Mouse (Mus musculus): ENCODE measurements around the gene Fstl4. TPM values are rescaled to one million over a fixed set of nuclear protein-coding genes. Genes with fewer than 3 reads are reported as not detected.

Gene Fstl4
- polyA plus RNA-seq, 1 experiment from 2014 or later: 7.2 TPM

- Histone ChIP-seq H3K27me3 (ENCODE audit: control insufficient read depth, insufficient read depth, low read length) (no peaks in the 10 kb centered on the region), H3K36me3 (ENCODE audit: control insufficient read depth, insufficient read depth, low read length) (no peaks in the 10 kb centered on the region), H3K4me3 (replicated peaks; ENCODE audit: low read depth, low read length) (no peak overlapping the region), H3K9ac (replicated peaks; ENCODE audit: low read length) (no peak overlapping the region), H3K4me2 (ENCODE audit: low read length) (no peak overlapping the region), H3K4me1 (ENCODE audit: control insufficient read depth, insufficient read depth, low read length) (no peaks in the 10 kb centered on the region), H3K9me3 (ENCODE audit: control insufficient read depth, low read length) (no peaks in the 10 kb centered on the region), H3K27ac (replicated peaks; ENCODE audit: low read depth, low read length) (no peak overlapping the region)
- DNase-seq (peak; percentile 73), ATAC-seq (ENCODE audit: low FRiP score, low TSS enrichment) (no peak)
- WGBS: 44% methylated on average over 7 of the region's 7 CpGs
Observed at GRCm38 (mm10) chr11:52910788-52911187, 146.4 kb downstream of the Fstl4 start.

GRCm38 (mm10) chr11:52914431-52914830 lies 150.0 kb downstream of the Fstl4 start:
- H3K4me1 ChIP-seq (ENCODE audit: control insufficient read depth, insufficient read depth, low read length): peaks cover 3% of the 10 kb centered on the region; the same call in 1 of the 2 replicates
- H3K36me3 ChIP-seq (ENCODE audit: control insufficient read depth, insufficient read depth, low read length): no peaks in the 10 kb centered on the region
- no peak overlapping the region for H3K4me3 ChIP-seq (replicated peaks; ENCODE audit: low read depth, low read length)
- ATAC-seq (ENCODE audit: low FRiP score, low TSS enrichment): no peak
- 78% methylated on average over 6 of the region's 6 CpGs for WGBS
- no peak overlapping the region for H3K9ac ChIP-seq (replicated peaks; ENCODE audit: low read length)
- H3K9me3 ChIP-seq (ENCODE audit: control insufficient read depth, low read length): no peaks in the 10 kb centered on the region
- H3K27me3 ChIP-seq (ENCODE audit: control insufficient read depth, insufficient read depth, low read length): no peaks in the 10 kb centered on the region
- H3K4me2 ChIP-seq (ENCODE audit: low read length): no peak overlapping the region
- no peak for DNase-seq
- H3K27ac ChIP-seq (replicated peaks; ENCODE audit: low read depth, low read length): no peak overlapping the region

GRCm38 (mm10) chr11:52915648-52916047 lies 151.2 kb downstream of the Fstl4 start:
- Histone ChIP-seq H3K27me3 (ENCODE audit: control insufficient read depth, insufficient read depth, low read length) (no peaks in the 10 kb centered on the region), H3K4me2 (ENCODE audit: low read length) (no peak overlapping the region), H3K36me3 (ENCODE audit: control insufficient read depth, insufficient read depth, low read length) (no peaks in the 10 kb centered on the region), H3K27ac (replicated peaks; ENCODE audit: low read depth, low read length) (no peak overlapping the region), H3K9me3 (ENCODE audit: control insufficient read depth, low read length) (no peaks in the 10 kb centered on the region), H3K9ac (replicated peaks; ENCODE audit: low read length) (no peak overlapping the region), H3K4me1 (ENCODE audit: control insufficient read depth, insufficient read depth, low read length) (peaks cover 9% of the 10 kb centered on the region), H3K4me3 (replicated peaks; ENCODE audit: low read depth, low read length) (no peak overlapping the region)
- DNase-seq: no peak
- 92% methylated on average over 2 of the region's 2 CpGs for WGBS
- no peak for ATAC-seq (ENCODE audit: low FRiP score, low TSS enrichment)

- ATAC-seq (ENCODE audit: low FRiP score, low TSS enrichment): peak; percentile 27; the same call in 1 of the 2 replicates
- Histone ChIP-seq H3K27ac (replicated peaks; ENCODE audit: low read depth, low read length) (no peak overlapping the region), H3K4me2 (ENCODE audit: low read length) (no peak overlapping the region)
Observed at GRCm38 (mm10) chr11:52919231-52919960, 155.0 kb downstream of the Fstl4 start.

GRCm38 (mm10) chr11:52924196-52924595 lies 159.8 kb downstream of the Fstl4 start:
- Histone ChIP-seq H3K9ac (replicated peaks; ENCODE audit: low read length) (no peak overlapping the region), H3K27ac (replicated peaks; ENCODE audit: low read depth, low read length) (no peak overlapping the region), H3K4me1 (ENCODE audit: control insufficient read depth, insufficient read depth, low read length) (peaks cover 9% of the 10 kb centered on the region), H3K27me3 (ENCODE audit: control insufficient read depth, insufficient read depth, low read length) (no peaks in the 10 kb centered on the region), H3K4me2 (ENCODE audit: low read length) (no peak overlapping the region), H3K36me3 (ENCODE audit: control insufficient read depth, insufficient read depth, low read length) (no peaks in the 10 kb centered on the region), H3K9me3 (ENCODE audit: control insufficient read depth, low read length) (no peaks in the 10 kb centered on the region), H3K4me3 (replicated peaks; ENCODE audit: low read depth, low read length) (no peak overlapping the region)
- 84% methylated on average over 2 of the region's 2 CpGs for WGBS
- DNase-seq (no peak), ATAC-seq (ENCODE audit: low FRiP score, low TSS enrichment) (no peak)

More at GRCm38 (mm10) chr11:52919231-52919960, 155.0 kb downstream of the Fstl4 start:
- Histone ChIP-seq H3K9ac (replicated peaks; ENCODE audit: low read length) (no peak overlapping the region), H3K36me3 (ENCODE audit: control insufficient read depth, insufficient read depth, low read length) (no peaks in the 10 kb centered on the region), H3K9me3 (ENCODE audit: control insufficient read depth, low read length) (no peaks in the 10 kb centered on the region), H3K27me3 (ENCODE audit: control insufficient read depth, insufficient read depth, low read length) (no peaks in the 10 kb centered on the region), H3K4me1 (ENCODE audit: control insufficient read depth, insufficient read depth, low read length) (peaks cover 9% of the 10 kb centered on the region), H3K4me3 (replicated peaks; ENCODE audit: low read depth, low read length) (no peak overlapping the region)
- 34% methylated on average over 15 of the region's 15 CpGs for WGBS
- peak; percentile 75 for DNase-seq

- no peaks in the 10 kb centered on the region for H3K36me3 ChIP-seq (ENCODE audit: control insufficient read depth, insufficient read depth, low read length)
- ATAC-seq (ENCODE audit: low FRiP score, low TSS enrichment) (no peak), DNase-seq (no peak)
- 95% methylated on average over 4 of the region's 4 CpGs for WGBS
- no peak overlapping the region for H3K27ac ChIP-seq (replicated peaks; ENCODE audit: low read depth, low read length)
- no peak overlapping the region for H3K4me2 ChIP-seq (ENCODE audit: low read length)
- H3K9me3 ChIP-seq (ENCODE audit: control insufficient read depth, low read length): no peaks in the 10 kb centered on the region
- H3K9ac ChIP-seq (replicated peaks; ENCODE audit: low read length): no peak overlapping the region
- H3K4me3 ChIP-seq (replicated peaks; ENCODE audit: low read depth, low read length): no peak overlapping the region
- H3K4me1 ChIP-seq (ENCODE audit: control insufficient read depth, insufficient read depth, low read length): no peaks in the 10 kb centered on the region
- no peaks in the 10 kb centered on the region for H3K27me3 ChIP-seq (ENCODE audit: control insufficient read depth, insufficient read depth, low read length)
Observed at GRCm38 (mm10) chr11:52928321-52928720, 163.9 kb downstream of the Fstl4 start.

GRCm38 (mm10) chr11:52939336-52940070 lies 175.1 kb downstream of the Fstl4 start:
- Histone ChIP-seq H3K9me3 (ENCODE audit: control insufficient read depth, low read length) (no peaks in the 10 kb centered on the region), H3K4me2 (ENCODE audit: low read length) (no peak overlapping the region), H3K4me3 (replicated peaks; ENCODE audit: low read depth, low read length) (no peak overlapping the region), H3K4me1 (ENCODE audit: control insufficient read depth, insufficient read depth, low read length) (peaks cover 11% of the 10 kb centered on the region; the same call in 1 of the 2 replicates), H3K27ac (replicated peaks; ENCODE audit: low read depth, low read length) (no peak overlapping the region; the same call in 1 of the 2 replicates), H3K36me3 (ENCODE audit: control insufficient read depth, insufficient read depth, low read length) (no peaks in the 10 kb centered on the region), H3K9ac (replicated peaks; ENCODE audit: low read length) (no peak overlapping the region), H3K27me3 (ENCODE audit: control insufficient read depth, insufficient read depth, low read length) (no peaks in the 10 kb centered on the region)
- ATAC-seq (ENCODE audit: low FRiP score, low TSS enrichment) (no peak), DNase-seq (no peak)
- 79% methylated on average over 12 of the region's 12 CpGs for WGBS

GRCm38 (mm10) chr11:52942967-52943366 lies 178.5 kb downstream of the Fstl4 start:
- WGBS: 89% methylated on average over 6 of the region's 6 CpGs
- DNase-seq: no peak

More at GRCm38 (mm10) chr11:52942967-52943366, 178.5 kb downstream of the Fstl4 start:
- ATAC-seq (ENCODE audit: low FRiP score, low TSS enrichment): no peak
- Histone ChIP-seq H3K36me3 (ENCODE audit: control insufficient read depth, insufficient read depth, low read length) (no peaks in the 10 kb centered on the region), H3K4me2 (ENCODE audit: low read length) (no peak overlapping the region), H3K4me3 (replicated peaks; ENCODE audit: low read depth, low read length) (no peak overlapping the region), H3K27me3 (ENCODE audit: control insufficient read depth, insufficient read depth, low read length) (no peaks in the 10 kb centered on the region), H3K27ac (replicated peaks; ENCODE audit: low read depth, low read length) (no peak overlapping the region), H3K9ac (replicated peaks; ENCODE audit: low read length) (no peak overlapping the region), H3K9me3 (ENCODE audit: control insufficient read depth, low read length) (no peaks in the 10 kb centered on the region), H3K4me1 (ENCODE audit: control insufficient read depth, insufficient read depth, low read length) (peaks cover 7% of the 10 kb centered on the region; the same call in 1 of the 2 replicates)
